Mouse (Mus musculus): ENCODE results near the gene Wipf2.
"Not testable (repeated sequence)": the region's sequence is repeated elsewhere in the genome, so short reads cannot be mapped to it uniquely, and the experiment has no call there.

Gene Wipf2

DNA sequence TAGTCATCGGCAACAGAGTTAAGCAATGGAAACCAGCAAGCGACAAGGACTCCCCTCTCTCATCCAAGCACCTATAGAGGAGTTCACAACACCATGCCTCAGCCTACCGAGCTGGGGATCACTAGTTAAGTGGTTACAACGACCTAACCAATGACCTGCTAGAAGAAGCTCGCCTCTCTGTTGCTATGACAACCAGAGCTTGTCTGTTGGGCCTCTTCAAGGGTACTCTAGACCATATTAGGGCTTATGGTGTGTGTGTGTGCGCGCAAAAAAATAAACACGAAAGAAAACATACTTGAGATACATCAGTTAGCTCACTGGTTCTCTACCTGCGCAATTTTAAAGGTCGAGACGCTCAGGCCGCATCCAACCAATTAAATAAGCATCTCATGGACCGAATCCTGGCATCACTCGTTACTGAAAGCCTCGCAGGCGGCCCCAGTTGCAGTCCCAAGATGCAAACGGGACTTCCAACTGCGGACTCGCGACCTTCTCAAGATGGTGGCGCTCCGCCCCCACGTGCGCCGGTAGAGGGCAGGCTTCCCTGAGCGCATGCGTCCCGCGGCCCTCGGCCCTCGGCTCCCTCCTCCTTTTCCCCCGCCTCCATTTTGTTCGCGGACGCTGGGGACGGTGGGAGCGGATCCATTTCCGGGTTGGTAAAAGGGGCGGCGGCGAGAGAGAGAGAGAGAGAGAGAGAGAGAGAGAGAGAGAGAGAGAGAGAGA lies at the start of gene Wipf2:
Gene Wipf2, plus strand, starts transcription at position 611 of the 723 bp plus-strand sequence.
- peak; percentile 97 for DNase-seq

DNA sequence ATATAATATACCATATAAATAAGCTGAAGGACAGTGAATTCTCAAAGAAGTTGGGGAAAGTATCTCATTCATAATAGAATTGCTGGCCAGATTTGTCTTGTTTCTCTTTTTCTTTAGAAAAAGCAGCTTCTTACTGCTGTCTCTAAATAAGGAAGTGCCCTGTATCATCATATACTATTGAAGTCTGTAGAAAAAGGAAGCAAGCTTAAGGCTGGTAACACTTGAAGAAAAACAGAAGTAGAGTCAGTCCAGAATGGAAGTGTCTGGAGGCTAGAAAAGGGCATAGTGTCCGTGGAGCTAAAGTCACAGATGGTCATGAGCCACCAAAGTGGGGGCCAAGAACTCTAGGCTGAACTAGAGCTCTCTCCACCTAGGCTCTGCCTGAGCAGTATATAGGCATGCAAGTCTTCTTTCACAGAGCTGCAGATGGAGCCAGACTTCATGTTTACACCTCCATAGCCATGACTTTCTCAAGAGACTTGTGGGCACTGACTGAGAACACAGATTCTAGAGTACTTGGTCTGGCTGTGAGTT lies 46.7 kb upstream of the Wipf2 start:
- DNase-seq: no peak

DNA sequence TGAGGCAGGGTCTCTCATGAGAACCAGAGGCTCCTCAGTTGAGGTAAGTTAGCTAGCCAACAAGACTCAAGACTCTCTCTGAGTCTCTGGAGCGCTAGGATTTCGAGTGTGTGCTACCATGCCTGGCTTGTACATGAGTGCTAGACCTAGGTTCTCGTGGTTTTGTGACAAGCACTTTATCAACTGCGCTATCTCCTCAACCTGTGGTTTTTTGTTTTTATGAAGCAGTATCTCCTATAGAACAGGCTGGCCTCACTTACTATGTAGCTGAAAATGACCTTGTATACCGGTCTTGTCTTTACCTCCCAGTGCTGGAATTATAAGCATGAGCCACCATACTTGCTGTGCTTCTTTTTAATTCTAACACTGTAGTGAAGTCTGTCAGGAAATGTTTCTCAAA lies 42.5 kb upstream of the Wipf2 start:
- DNase-seq: no peak

GRCm38 (mm10) chr11:98826071-98826470 lies 37.4 kb upstream of the Wipf2 start:
- not testable (repeated sequence) for DNase-seq

- DNase-seq: no peak
Measured at GRCm38 (mm10) chr11:98827877-98828276, 35.6 kb upstream of the Wipf2 start.

GRCm38 (mm10) chr11:98829091-98829775 lies 34.2 kb upstream of the Wipf2 start:
- peak; percentile 63 for DNase-seq

GRCm38 (mm10) chr11:98829875-98830274 lies 33.6 kb upstream of the Wipf2 start:
- DNase-seq: no peak

DNA sequence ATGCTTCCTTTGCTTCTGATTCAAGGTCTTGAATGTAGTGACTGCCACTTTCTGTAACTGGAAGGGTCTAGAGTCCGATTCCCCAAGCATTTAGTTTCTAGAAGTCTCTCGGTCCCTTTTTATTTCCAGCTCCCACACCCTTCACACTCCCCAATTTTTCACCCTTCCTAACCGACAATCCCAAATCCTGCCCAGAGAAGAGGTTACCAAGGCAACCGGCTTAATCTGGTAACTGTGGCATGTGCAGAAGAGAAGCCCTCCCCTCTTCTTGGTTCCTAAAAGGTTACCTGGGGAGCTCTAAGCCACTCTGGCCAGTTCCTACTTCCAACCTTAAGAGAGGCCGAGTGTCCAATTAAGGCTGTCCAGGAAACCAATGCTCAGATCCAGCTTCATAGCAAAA lies 28.1 kb upstream of the Wipf2 start:
- no peak for DNase-seq

DNA sequence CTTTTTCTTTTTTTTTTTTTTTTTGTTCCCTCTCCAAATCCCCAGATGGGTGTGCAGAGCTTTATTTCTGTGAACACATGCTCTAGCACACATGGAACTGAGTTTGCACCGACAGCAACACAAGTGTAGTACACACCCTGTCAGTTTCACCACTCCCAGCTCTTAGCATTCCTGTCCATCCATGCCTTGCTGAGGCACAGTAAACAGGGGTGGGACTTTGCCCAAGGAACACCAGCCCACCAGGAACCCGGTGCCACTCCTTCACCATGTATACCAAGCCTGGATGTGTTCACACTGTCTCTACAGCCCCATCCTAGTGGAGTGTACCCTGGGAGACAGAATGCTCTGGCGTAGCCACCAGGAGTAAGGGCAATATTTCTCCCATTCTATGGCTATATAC lies 27.7 kb upstream of the Wipf2 start:
- peak; percentile 39 for DNase-seq

DNA sequence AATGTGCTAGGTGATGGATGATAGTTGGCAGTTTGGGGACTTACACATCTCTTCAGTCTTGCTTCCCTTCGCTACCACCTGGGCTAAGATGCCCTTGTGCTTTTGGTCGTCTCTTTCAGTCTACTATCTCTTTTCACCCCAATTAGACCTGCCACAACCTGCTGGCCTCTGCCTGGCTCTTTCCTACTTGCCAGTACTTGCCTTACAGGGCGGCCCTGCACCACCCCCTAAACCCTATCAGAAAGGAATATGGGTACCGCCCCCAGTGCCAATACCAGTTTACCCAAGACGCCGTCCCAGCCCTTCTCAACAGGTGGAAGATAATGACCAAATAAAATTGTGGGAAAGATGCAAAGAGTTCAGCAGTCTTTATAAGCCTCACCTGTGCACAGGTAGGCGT lies 27.3 kb upstream of the Wipf2 start:
- DNase-seq: no peak

DNA sequence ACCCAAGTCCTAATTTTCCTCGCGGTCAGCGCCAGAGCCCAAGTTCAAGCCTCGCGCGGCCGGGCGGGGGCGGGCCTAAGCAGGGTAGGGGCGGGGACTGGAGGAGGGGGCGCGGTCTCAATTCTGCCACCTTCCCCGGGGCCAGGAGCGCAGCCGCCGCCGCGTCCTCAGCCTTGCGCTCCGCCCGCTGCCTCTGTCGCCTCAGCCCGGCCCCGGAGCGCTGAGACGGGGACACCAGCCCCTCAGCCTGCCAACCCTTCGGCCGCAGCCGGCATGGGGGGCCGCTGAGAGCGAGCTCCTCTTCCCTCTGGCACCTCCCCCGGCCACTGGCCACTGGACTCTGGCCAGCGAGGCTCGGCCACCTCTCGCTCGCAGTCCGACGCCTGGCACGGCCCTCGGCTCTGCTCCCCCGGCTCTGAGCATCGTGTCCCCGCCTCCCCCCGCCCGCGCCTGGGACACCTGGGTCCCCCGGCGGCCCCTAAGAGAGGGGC lies 26.7 kb upstream of the Wipf2 start, which contains the start of gene Rapgefl1:
Gene Rapgefl1, plus strand, starts transcription at position 135 of the 491 bp plus-strand sequence.
- DNase-seq: peak; percentile 87

- DNase-seq: no peak
Measured at GRCm38 (mm10) chr11:98837231-98837704, 26.2 kb upstream of the Wipf2 start.

DNA sequence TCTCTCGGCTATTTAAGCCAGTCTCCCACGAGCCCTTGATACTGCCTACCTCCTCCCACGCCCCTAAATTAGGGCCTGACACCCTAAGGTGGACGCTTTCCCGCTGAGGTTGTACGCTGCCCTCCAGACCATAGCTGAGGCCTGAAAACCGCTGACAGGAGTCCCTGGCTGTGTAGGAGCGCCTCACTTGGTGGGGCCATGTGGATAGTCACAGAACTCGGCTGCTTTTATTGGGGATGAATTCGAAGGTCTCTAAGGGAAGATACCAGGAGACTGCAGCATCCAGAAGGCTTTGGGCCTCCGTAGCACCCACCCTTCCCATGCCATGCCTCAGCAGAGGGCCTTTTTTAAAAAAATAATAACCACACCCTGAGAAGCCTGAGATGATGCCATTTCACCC lies 25.5 kb upstream of the Wipf2 start:
- no peak for DNase-seq

DNA sequence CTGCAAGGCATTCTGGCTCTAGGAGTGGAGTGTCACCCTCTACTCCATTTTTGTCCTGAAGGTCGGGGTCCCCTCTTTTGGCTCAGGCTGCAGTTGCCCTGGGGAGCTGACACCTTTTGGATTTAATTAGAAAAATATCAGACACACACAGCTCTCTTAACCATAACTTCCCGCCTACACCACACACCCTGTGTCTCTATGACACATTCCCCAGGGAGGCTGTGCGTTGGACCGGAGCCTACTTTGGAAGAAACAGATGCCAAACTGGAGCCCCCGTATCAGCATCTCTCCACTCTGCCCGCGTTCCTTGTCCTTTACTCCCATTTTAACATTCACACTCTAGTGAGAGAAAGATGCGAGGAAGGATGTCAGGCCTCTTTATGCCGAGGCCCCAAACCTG lies 24.9 kb upstream of the Wipf2 start:
- DNase-seq: no peak

- DNase-seq: peak; percentile 50
Measured at GRCm38 (mm10) chr11:98839402-98839801, 24.0 kb upstream of the Wipf2 start.

DNA sequence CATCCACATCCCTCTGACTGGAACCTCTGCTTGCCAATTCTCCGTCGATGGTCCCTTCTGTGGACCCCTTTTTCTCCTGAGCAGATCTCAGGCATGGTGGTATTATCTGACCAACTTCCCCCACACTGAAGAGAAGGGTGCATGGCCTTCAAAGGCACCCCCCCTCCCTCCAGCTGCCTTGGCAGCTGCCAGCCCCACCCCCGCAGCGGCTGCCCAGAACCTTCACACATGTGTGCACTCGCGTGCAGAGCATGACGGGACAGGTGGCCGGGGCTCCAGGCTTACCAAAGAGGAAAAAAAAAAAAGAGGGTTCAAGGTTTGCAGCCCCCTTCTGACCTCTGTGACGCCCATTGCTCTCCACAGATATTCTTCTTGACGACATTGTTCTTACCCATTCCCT lies 23.5 kb upstream of the Wipf2 start:
- DNase-seq: no peak

DNA sequence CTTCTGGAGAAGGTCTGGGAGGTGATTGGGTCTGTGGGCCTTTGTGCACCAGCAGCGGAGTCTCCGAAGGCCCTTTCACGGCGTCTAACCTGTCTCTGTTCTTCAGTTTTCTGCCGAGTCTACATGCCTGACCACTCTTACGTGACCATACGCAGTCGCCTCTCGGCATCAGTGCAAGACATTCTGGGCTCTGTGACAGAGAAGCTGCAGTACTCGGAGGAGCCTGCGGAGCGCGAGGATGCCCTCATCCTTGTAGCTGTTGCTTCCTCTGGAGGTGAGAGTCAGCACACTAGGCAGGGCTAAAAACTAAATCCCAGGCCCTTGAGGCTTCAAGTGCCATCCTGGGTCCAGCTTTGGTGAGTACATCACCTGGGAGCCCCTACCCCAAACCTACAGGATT lies 17.4 kb upstream of the Wipf2 start:
- DNase-seq: no peak

DNA sequence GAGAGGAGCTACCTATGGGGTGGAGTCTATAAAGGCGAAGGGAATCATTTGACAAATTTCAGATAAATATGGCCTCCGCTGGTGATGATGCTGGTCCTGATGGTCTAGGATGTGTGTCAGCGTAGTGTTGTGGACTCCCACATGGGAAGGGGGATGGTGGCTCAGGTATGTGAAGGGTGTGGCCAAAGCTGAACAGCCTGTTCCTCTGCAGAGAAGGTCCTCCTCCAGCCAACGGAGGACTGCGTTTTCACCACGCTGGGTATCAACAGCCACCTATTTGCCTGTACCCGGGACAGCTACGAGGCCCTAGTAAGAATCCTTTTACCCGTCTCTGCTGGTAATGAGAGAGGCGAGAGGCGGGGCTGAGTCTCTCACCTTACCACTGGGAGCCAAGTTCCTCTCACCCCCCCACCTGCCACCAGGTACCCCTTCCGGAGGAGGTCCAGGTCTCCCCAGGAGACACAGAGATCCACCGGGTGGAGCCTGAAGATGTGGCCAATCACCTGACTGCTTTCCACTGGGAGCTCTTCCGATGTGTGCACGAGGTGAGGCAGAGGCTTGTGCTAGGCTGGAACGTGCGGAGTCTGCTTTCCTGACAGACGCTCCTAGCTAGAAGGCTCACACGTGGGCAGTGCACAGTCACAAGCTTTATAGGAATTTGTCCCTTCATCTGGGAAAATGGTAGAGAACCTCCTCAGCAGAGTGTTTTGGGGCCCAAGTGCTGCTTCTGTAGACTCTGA lies 16.4 kb upstream of the Wipf2 start:
- no peak for DNase-seq

- no peak for DNase-seq
Measured at GRCm38 (mm10) chr11:98849196-98849894, 14.1 kb upstream of the Wipf2 start.

- DNase-seq: no peak
Measured at GRCm38 (mm10) chr11:98850100-98851093, 13.0 kb upstream of the Wipf2 start.

DNA sequence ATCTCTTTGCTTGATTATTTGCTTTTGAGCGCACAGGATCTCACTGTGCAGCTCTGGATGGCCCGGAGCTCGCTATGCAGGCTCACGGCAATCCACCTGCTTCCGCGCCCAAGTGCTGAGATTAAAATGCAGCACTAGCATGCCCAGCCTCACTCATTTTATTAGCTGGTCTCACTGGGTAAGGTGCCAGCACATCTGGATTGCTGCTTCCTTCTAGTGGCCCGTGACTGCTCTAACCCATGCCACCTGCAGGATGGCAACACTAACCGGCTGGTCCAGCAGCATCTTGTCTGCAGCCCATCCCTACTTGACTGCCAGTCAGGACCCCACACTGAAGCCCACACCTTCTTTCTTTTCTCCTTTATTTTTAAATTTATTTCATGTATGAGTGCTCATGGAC lies 9.3 kb upstream of the Wipf2 start:
- DNase-seq: no peak

All from lung, postnatal 36 days (tissue).